Mouse (Mus musculus) thymus, adult 2 months (tissue): Measurements from ENCODE around the gene Gipc1. TPM values are rescaled to one million over a fixed set of nuclear protein-coding genes. Genes with fewer than 3 reads are reported as not detected.

Source experiments
- DNase-seq: peaks from one replicate; pipeline ENCODE4 v3.0.0; 2021
- H3K27ac ChIP-seq: fragments of 200-500 bp; 2 replicates; pipeline ENCODE4 v1.5.1; 2012; ENCODE audit warnings: low read length, control low read depth; ENCODE audit not compliant: control insufficient read depth, insufficient read depth
- H3K27me3 ChIP-seq: fragments of 200-500 bp; 2 replicates; pipeline ENCODE4 v1.6.1; 2012; ENCODE audit warnings: mild to moderate bottlenecking, low read length, moderate library complexity, mixed read lengths; ENCODE audit not compliant: control insufficient read depth, insufficient read depth
- H3K36me3 ChIP-seq: fragments of 200-500 bp; 2 replicates; pipeline ENCODE4 v1.6.1; 2012; ENCODE audit warnings: mild to moderate bottlenecking, low read length, moderate library complexity; ENCODE audit not compliant: control insufficient read depth, insufficient read depth
- H3K4me1 ChIP-seq: fragments of 200-500 bp; replicated peaks from 2 replicates; pipeline ENCODE4 v1.6.1; 2012; ENCODE audit warnings: low read length; ENCODE audit not compliant: control insufficient read depth, insufficient read depth
- H3K4me3 ChIP-seq: fragments of 200-500 bp; 2 replicates; pipeline ENCODE4 v1.5.1; 2012; ENCODE audit warnings: mild to moderate bottlenecking, low read length, control low read depth, moderate library complexity; ENCODE audit not compliant: control insufficient read depth, insufficient read depth
- CTCF ChIP-seq: fragments of 200-500 bp; IDR thresholded peaks from 2 replicates; pipeline ENCODE4 v1.5.1; 2012; ENCODE audit warnings: mild to moderate bottlenecking, control low read depth, low read length, moderate library complexity, borderline replicate concordance; ENCODE audit not compliant: control insufficient read depth, poor library complexity, insufficient read depth; ENCODE audit errors: extremely low read depth
- POLR2A ChIP-seq: fragments of 200-500 bp; IDR thresholded peaks from 2 replicates; pipeline ENCODE4 v1.6.1; 2012; ENCODE audit warnings: mild to moderate bottlenecking, low read length, control low read depth, moderate library complexity; ENCODE audit not compliant: control insufficient read depth, poor library complexity, insufficient read depth; ENCODE audit errors: extremely low read depth
- WGBS: fragments of 180-500 bp; shearing (Covaris S2); methylation state at CpG from one replicate; pipeline ENCODE4 v1.1.7; 2018; 5-methylcytosine and 5-hydroxymethylcytosine counted together
- polyA plus RNA-seq: library from polyadenylated mRNA; depleted of rRNA; stranded (reverse); fragments of >200 nt; gene quantifications from 2 replicates; pipeline ENCODE4 v1.2.3, GENCODE M21; 2012; rRNA removed

The Gipc1 gene
- polyA plus RNA-seq, 1 experiment = 50.2 TPM

GRCm38 (mm10) chr8:83700423-83701085 is 48.1 kb downstream of the Gipc1 start:
- H3K4me1 ChIP-seq = peaks cover 25% of the 10 kb centered on the region
- TF ChIP-seq CTCF (no peak), POLR2A (no peak)
- H3K36me3 ChIP-seq = no peaks in the 10 kb centered on the region
- H3K4me3 ChIP-seq = no peak overlapping the region
- 80% methylated on average over 9 of the region's 9 CpGs for WGBS
- no peaks in the 10 kb centered on the region for H3K27me3 ChIP-seq
- H3K27ac ChIP-seq = peak overlapping the region; percentile 37; the same call in 1 of the 2 replicates
- no peak for DNase-seq

GRCm38 (mm10) chr8:83703426-83703825 is 50.9 kb downstream of the Gipc1 start:
- WGBS = 98% methylated on average over 4 of the region's 4 CpGs
- TF ChIP-seq POLR2A = no peak
- TF ChIP-seq CTCF = no peak

GRCm38 (mm10) chr8:83706411-83706810 is 53.9 kb downstream of the Gipc1 start:
- no peaks in the 10 kb centered on the region for H3K36me3 ChIP-seq
- H3K27ac ChIP-seq = no peak overlapping the region
- no peak for DNase-seq
- no peak overlapping the region for H3K4me3 ChIP-seq
- TF ChIP-seq CTCF = no peak
- no peak for TF ChIP-seq POLR2A
- no peaks in the 10 kb centered on the region for H3K27me3 ChIP-seq
- no peaks in the 10 kb centered on the region for H3K4me1 ChIP-seq
- WGBS = 68% methylated on average over 5 of the region's 5 CpGs

More at GRCm38 (mm10) chr8:83703426-83703825, 50.9 kb downstream of the Gipc1 start:
- Histone ChIP-seq H3K4me1 (peaks cover 4% of the 10 kb centered on the region), H3K4me3 (no peak overlapping the region), H3K27ac (no peak overlapping the region), H3K36me3 (no peaks in the 10 kb centered on the region), H3K27me3 (no peaks in the 10 kb centered on the region)
- no peak for DNase-seq

DNA sequence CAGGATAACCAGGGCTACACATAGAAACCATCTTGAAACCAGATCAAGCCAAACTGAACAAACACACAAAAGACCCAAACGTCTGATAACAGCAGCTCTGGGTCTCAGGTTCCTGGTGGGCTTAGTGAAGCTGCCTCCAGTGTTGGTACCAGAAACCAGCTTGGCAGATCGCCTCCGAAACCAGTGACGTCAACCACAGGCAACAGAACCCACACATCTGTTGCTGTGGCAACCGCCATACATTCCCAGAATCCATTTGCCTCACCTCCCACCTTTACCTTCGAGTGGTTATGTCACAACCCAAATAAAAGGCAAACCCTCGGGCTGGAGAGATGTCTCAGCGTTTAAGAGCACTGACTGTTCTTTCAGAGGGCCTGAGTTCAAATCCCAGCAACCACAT is 55.1 kb downstream of the Gipc1 start:
- H3K27me3 ChIP-seq = no peaks in the 10 kb centered on the region
- WGBS = 83% methylated on average over 8 of the region's 8 CpGs

More for the DNA sequence above, 55.1 kb downstream of the Gipc1 start:
- TF ChIP-seq CTCF (no peak), POLR2A (no peak)
- DNase-seq = no peak
- Histone ChIP-seq H3K27ac (no peak overlapping the region), H3K4me1 (no peaks in the 10 kb centered on the region), H3K36me3 (no peaks in the 10 kb centered on the region), H3K4me3 (no peak overlapping the region)

Other genes with a start within 250 kb of the Gipc1 start
- 6.9 and 9.1 TPM in 2 replicates for gene Scoc, start 194.3 kb upstream of the Gipc1 start, polyA plus RNA-seq
- not detected in 2 replicates for gene Olfr370, start 116.9 kb upstream of the Gipc1 start, polyA plus RNA-seq
- gene Ndufb7, start 86.0 kb upstream of the Gipc1 start, polyA plus RNA-seq = 412 and 498 TPM in 2 replicates
- 577 and 705 TPM in 2 replicates for gene Tecr, start 44.7 kb upstream of the Gipc1 start, polyA plus RNA-seq
- gene Dnajb1, start 44.5 kb upstream of the Gipc1 start, polyA plus RNA-seq = 87.1 and 91.0 TPM in 2 replicates
- 0.50 and 0.61 TPM in 2 replicates for gene Ptger1, start 14.0 kb downstream of the Gipc1 start, polyA plus RNA-seq
- gene Pkn1, start 46.5 kb downstream of the Gipc1 start, polyA plus RNA-seq = 321 and 324 TPM in 2 replicates
- 157 and 171 TPM in 2 replicates for gene Ddx39, start 62.5 kb downstream of the Gipc1 start, polyA plus RNA-seq
- 190 and 193 TPM in 2 replicates for gene Adgre5, start 88.6 kb downstream of the Gipc1 start, polyA plus RNA-seq
- 170 and 184 TPM in 2 replicates for gene Adgrl1, start 247.4 kb downstream of the Gipc1 start, polyA plus RNA-seq